Mouse (Mus musculus) E14TG2a.4 (cell line): ENCODE data around the gene Emsy.
A peak's percentile ranks its signal among the peaks of the same experiment; 100 is the strongest.

Experiments
- H3K27me3 ChIP-seq: 2 replicates; pipeline ENCODE4 v1.6.1; 2014; ENCODE audit warnings: low read length, control low read depth; ENCODE audit not compliant: insufficient read depth
- H3K36me3 ChIP-seq: 2 replicates; pipeline ENCODE4 v1.6.1; 2014; ENCODE audit warnings: low read length, control low read depth; ENCODE audit not compliant: insufficient read depth
- H3K4me1 ChIP-seq: replicated peaks from 2 replicates; pipeline ENCODE4 v1.6.1; 2014; ENCODE audit warnings: low read depth, low read length, control low read depth
- H3K4me3 ChIP-seq: replicated peaks from 2 replicates; pipeline ENCODE4 v1.5.1; 2014; ENCODE audit warnings: mild to moderate bottlenecking, low read length
- H3K9me3 ChIP-seq: 2 replicates; pipeline ENCODE4 v1.6.1; 2014; ENCODE audit warnings: low read length, control low read depth
- CTCF ChIP-seq: conservative IDR thresholded peaks from 2 replicates; pipeline ENCODE4 v1.5.1; 2014; ENCODE audit warnings: low read length
- NANOG ChIP-seq: IDR thresholded peaks from 2 replicates; pipeline ENCODE4 v1.6.1; 2014; ENCODE audit warnings: borderline replicate concordance, low read length, mixed read lengths
- POU5F1 ChIP-seq: IDR thresholded peaks from 2 replicates; pipeline ENCODE4 v1.6.1; 2014; ENCODE audit warnings: low read length, borderline replicate concordance

The Emsy gene

GRCm38 (mm10) chr7:98651651-98652050, 4.9 kb downstream of the Emsy start:
- H3K9me3 ChIP-seq = no peaks in the 10 kb centered on the region
- H3K27me3 ChIP-seq = no peaks in the 10 kb centered on the region
- no peak for TF ChIP-seq POU5F1
- no peak for TF ChIP-seq NANOG
- TF ChIP-seq CTCF = no peak
- no peak overlapping the region for H3K4me3 ChIP-seq
- H3K4me1 ChIP-seq = peaks cover 16% of the 10 kb centered on the region
- H3K36me3 ChIP-seq = peaks cover 68% of the 10 kb centered on the region

DNA sequence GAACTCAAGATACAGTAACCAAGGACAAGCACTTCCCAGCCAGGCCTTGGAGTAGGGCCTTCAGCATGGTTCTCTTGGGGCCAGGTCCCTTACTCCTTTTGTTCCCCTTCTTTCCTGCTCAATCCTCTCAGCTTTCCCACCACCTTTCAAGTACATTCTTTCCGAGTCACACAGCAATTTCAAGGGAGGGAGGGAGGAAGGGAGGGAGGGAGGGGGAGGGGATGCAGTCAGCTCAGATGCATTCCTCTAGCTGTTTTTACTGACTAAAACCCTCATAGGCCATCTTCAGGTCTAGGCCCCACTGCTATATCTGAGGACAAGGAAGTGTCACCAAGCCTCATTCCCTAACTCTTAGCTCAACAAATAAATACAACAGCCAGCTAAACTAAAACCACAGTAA, 12.3 kb downstream of the Emsy start:
- TF ChIP-seq NANOG (no peak), POU5F1 (no peak), CTCF (no peak)
- no peak overlapping the region for H3K4me3 ChIP-seq
- H3K4me1 ChIP-seq = peaks cover 3% of the 10 kb centered on the region
- no peaks in the 10 kb centered on the region for H3K27me3 ChIP-seq
- H3K9me3 ChIP-seq = no peaks in the 10 kb centered on the region
- H3K36me3 ChIP-seq = peaks cover 87% of the 10 kb centered on the region

GRCm38 (mm10) chr7:98636607-98637006, 20.0 kb downstream of the Emsy start:
- H3K27me3 ChIP-seq = no peaks in the 10 kb centered on the region
- H3K9me3 ChIP-seq = no peaks in the 10 kb centered on the region
- no peaks in the 10 kb centered on the region for H3K4me1 ChIP-seq
- TF ChIP-seq NANOG = no peak
- no peak for TF ChIP-seq CTCF
- TF ChIP-seq POU5F1 = no peak
- H3K36me3 ChIP-seq = peaks cover 62% of the 10 kb centered on the region
- no peak overlapping the region for H3K4me3 ChIP-seq

DNA sequence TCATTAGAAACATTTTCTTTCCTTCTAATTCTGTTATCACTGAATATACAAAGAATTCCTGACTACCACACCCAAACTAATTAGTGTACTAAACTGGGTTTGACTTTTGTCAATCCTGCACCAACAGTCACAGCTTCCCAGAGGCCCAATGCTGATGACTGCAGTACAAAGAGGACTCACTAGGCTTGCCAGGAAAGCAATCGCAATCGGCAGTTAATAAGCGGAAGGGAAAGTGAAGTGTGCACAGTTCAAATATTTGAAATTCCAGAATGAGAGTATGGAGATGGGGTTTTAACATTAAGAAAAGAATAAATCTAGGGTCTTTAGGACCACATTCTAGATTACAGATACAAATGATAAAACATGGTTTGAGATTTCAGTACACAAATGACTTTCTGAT, 23.6 kb downstream of the Emsy start:
- TF ChIP-seq CTCF (no peak), POU5F1 (no peak), NANOG (no peak)
- H3K4me1 ChIP-seq = no peaks in the 10 kb centered on the region
- no peaks in the 10 kb centered on the region for H3K9me3 ChIP-seq
- H3K36me3 ChIP-seq = peaks cover 66% of the 10 kb centered on the region
- H3K4me3 ChIP-seq = no peak overlapping the region
- no peaks in the 10 kb centered on the region for H3K27me3 ChIP-seq

GRCm38 (mm10) chr7:98629947-98630346, 26.6 kb downstream of the Emsy start:
- Histone ChIP-seq H3K36me3 (peaks cover 70% of the 10 kb centered on the region), H3K4me3 (no peak overlapping the region), H3K27me3 (no peaks in the 10 kb centered on the region), H3K4me1 (no peaks in the 10 kb centered on the region), H3K9me3 (no peaks in the 10 kb centered on the region)
- no peak for TF ChIP-seq CTCF
- no peak for TF ChIP-seq POU5F1
- no peak for TF ChIP-seq NANOG

DNA sequence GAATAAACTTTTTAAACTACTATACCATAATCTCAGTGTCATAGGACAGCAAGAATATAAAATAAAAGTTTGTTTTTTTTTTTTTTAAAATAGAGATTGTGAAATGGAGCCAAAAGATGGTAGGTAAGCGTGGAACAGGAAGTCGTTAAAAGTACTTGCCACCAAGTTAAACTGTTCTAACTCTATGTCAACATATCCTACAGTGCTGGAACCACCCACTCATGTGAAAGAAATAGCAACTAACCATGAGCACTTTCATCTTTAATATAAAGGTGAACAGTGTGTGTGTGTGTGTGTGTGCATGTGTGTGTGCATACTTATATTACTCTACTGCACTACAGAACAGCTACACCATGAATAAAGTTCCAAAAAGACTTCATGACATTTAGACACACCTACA, 38.8 kb downstream of the Emsy start:
- Histone ChIP-seq H3K36me3 (peaks cover 57% of the 10 kb centered on the region), H3K27me3 (no peaks in the 10 kb centered on the region), H3K4me3 (no peak overlapping the region), H3K4me1 (no peaks in the 10 kb centered on the region), H3K9me3 (no peaks in the 10 kb centered on the region)
- TF ChIP-seq POU5F1 (no peak), NANOG (no peak), CTCF (no peak)

GRCm38 (mm10) chr7:98612936-98613335, 43.6 kb downstream of the Emsy start:
- H3K36me3 ChIP-seq = peaks cover 51% of the 10 kb centered on the region

GRCm38 (mm10) chr7:98608520-98608919, 48.1 kb downstream of the Emsy start:
- no peaks in the 10 kb centered on the region for H3K4me1 ChIP-seq
- no peak for TF ChIP-seq POU5F1
- no peak for TF ChIP-seq CTCF
- no peak for TF ChIP-seq NANOG
- H3K4me3 ChIP-seq = no peak overlapping the region
- peaks cover 37% of the 10 kb centered on the region for H3K36me3 ChIP-seq
- no peaks in the 10 kb centered on the region for H3K27me3 ChIP-seq
- no peaks in the 10 kb centered on the region for H3K9me3 ChIP-seq

More at GRCm38 (mm10) chr7:98612936-98613335, 43.6 kb downstream of the Emsy start:
- H3K9me3 ChIP-seq = no peaks in the 10 kb centered on the region
- H3K27me3 ChIP-seq = no peaks in the 10 kb centered on the region
- H3K4me1 ChIP-seq = no peaks in the 10 kb centered on the region
- H3K4me3 ChIP-seq = no peak overlapping the region
- TF ChIP-seq POU5F1 = no peak

DNA sequence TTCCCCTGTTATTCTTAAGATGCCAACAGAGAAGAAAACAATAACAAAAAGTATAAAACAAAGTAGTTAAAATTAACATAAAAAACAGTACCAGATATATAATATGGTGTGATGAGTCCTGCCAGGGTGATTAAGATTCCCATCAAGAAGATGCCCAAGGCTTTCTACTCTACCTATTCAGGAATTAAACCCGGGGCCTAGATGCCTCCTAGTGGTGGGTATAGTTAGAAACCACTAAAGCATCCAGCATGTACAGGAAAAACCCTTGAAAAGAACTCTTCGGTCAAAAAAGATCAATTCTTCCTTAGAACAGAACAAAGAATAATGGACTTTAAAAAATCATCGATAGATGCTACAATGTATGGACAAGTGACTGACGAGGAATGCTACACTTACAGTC, 49.4 kb downstream of the Emsy start:
- Histone ChIP-seq H3K4me1 (no peaks in the 10 kb centered on the region), H3K27me3 (no peaks in the 10 kb centered on the region)
- peak; percentile 38 for TF ChIP-seq CTCF
- TF ChIP-seq NANOG = no peak

More for the DNA sequence above, 49.4 kb downstream of the Emsy start:
- H3K36me3 ChIP-seq = peaks cover 37% of the 10 kb centered on the region
- no peaks in the 10 kb centered on the region for H3K9me3 ChIP-seq
- H3K4me3 ChIP-seq = no peak overlapping the region
